ENCODE assay signal across 25 mouse cellular contexts in the genomic region with DNA sequence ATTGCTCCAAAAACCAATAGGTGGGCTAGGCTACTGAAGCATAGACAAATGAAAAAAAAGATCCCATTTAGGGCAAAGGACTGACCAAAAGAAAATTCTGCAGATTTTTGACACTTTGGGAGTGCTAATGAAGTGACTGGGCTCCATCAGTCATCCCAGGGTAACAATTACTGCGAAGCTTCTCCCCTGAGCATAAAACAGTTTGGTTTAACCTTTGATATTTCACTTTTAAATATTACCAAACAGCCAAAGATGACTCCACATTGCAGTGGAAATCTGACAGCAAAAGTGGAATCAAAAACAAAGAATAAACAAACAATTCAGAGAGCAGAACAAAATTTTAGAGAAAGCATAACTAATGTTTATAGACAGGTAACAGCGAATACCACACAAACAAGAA. TPM values are rescaled to one million over a fixed set of nuclear protein-coding genes. Genes with fewer than 3 reads are reported as not detected.
"Had no signal": no experiment of that assay in that cellular context is flagged by ENCODE, and none has a peak within 500 bp of the region (broad histone marks: within the 10 kb centered on the region; RNA-seq: fewer than 3 reads in every experiment).

No protein-coding gene starts in this region.

- H3K27ac ChIP-seq: neural tube, embryonic 13.5 days; neural tube, embryonic 15.5 days; stomach, embryonic 15.5 days; stomach, postnatal 0 days had no signal

- H3K9ac ChIP-seq: neural tube, embryonic 13.5 days; neural tube, embryonic 15.5 days; stomach, embryonic 15.5 days had no signal

- H3K27me3 ChIP-seq: neural tube, embryonic 13.5 days; neural tube, embryonic 15.5 days; stomach, embryonic 15.5 days had no signal

- H3K4me3 ChIP-seq: neural tube, embryonic 13.5 days; neural tube, embryonic 15.5 days; stomach, embryonic 15.5 days had no signal

- H3K4me2 ChIP-seq: neural tube, embryonic 13.5 days; neural tube, embryonic 15.5 days; stomach, embryonic 15.5 days had no signal

- H3K36me3 ChIP-seq: neural tube, embryonic 13.5 days; neural tube, embryonic 15.5 days; stomach, embryonic 15.5 days had no signal

- H3K9me3 ChIP-seq: neural tube, embryonic 13.5 days; neural tube, embryonic 15.5 days; stomach, embryonic 15.5 days had no signal

- DNase-seq: retina, postnatal 1 day; right cerebral cortex, adult 18-20 months; right cerebral cortex, postnatal 14 days; right cerebral cortex, postnatal 25 days; right cerebral cortex, postnatal 4 days; spleen, adult 18-20 months; thymus, adult 18-20 months; thymus, adult 2 months; thymus, postnatal 14 days; thymus, postnatal 25 days; thymus, postnatal 36 days; thymus, postnatal 4 days had no signal

- H3K4me1 ChIP-seq: stomach, embryonic 15.5 days had no signal

RNA-seq across cellular contexts. Expression of gene Clrn2, which starts 27.6 kb away (rescaled TPM):
- total RNA-seq: neutrophil, adult 5-6 weeks had no signal
- polyA plus RNA-seq: neural tube, embryonic 14.5 days; neural tube, embryonic 15.5 days; small intestine, adult 2 months; spleen, adult 2 months; stomach, embryonic 14.5 days; stomach, embryonic 15.5 days; stomach, embryonic 16.5 days; stomach, postnatal 0 days; testis, adult 2 months; thymus, adult 2 months; thymus, postnatal 0 days; urinary bladder, adult 2 months had no signal
